Mouse (Mus musculus) layer of hippocampus, adult 2 months (tissue): Measurements from ENCODE around the gene Emcn. TPM values are rescaled to one million over a fixed set of nuclear protein-coding genes. Genes with fewer than 3 reads are reported as not detected.

Experiments
- DNase-seq, 2 experiments: peaks; one replicate each; pipeline ENCODE4 v3.0.0; 2022; ENCODE audit warnings: low spot score in 2 of 2
- H3K27ac ChIP-seq: fragments of 200-600 bp; 2 replicates; pipeline ENCODE4 v1.8.1; 2022
- H3K4me3 ChIP-seq: fragments of 200-600 bp; 2 replicates; pipeline ENCODE4 v1.8.1; 2022; ENCODE audit warnings: mild to moderate bottlenecking
- CTCF ChIP-seq: fragments of 200-600 bp; conservative IDR thresholded peaks from 2 replicates; pipeline ENCODE4 v1.8.1; 2022; ENCODE audit warnings: antibody characterized with exemption, mild to moderate bottlenecking, moderate library complexity
- total RNA-seq, 2 experiments: library from RNA; stranded (reverse); gene quantifications; 2 replicates each; pipeline ENCODE4 v1.2.3; 2021

Emcn gene
- total RNA-seq, 2 experiments from 2014 or later = 5.9 to 6.1 TPM

- peak in 1 of 2 experiments; percentile 37 for DNase-seq
Observed at GRCm38 (mm10) chr3:137335957-137336356, 4.9 kb upstream of the Emcn start.

GRCm38 (mm10) chr3:137343446-137343845, 2.6 kb downstream of the Emcn start:
- Histone ChIP-seq H3K27ac (no peak overlapping the region), H3K4me3 (no peak overlapping the region)
- TF ChIP-seq CTCF = no peak
- no peak for DNase-seq

More at GRCm38 (mm10) chr3:137335957-137336356, 4.9 kb upstream of the Emcn start:
- H3K4me3 ChIP-seq = no peak overlapping the region
- peak overlapping the region; percentile 83 for H3K27ac ChIP-seq
- no peak for TF ChIP-seq CTCF

GRCm38 (mm10) chr3:137351882-137352281, 11.0 kb downstream of the Emcn start:
- Histone ChIP-seq H3K27ac (0 out of 2 replicates have a peak overlapping the region, but pooled peaks have one; percentile 43), H3K4me3 (no peak overlapping the region)
- DNase-seq = peak in 1 of 2 experiments; percentile 13
- no peak for TF ChIP-seq CTCF

- no peak for DNase-seq
- no peak for TF ChIP-seq CTCF
- Histone ChIP-seq H3K27ac (no peak overlapping the region), H3K4me3 (no peak overlapping the region)
Observed at GRCm38 (mm10) chr3:137356697-137357096, 15.8 kb downstream of the Emcn start.

- no peak for DNase-seq
- no peak for TF ChIP-seq CTCF
- Histone ChIP-seq H3K27ac (peak overlapping the region; percentile 67), H3K4me3 (no peak overlapping the region)
Observed at GRCm38 (mm10) chr3:137367123-137367825, 26.4 kb downstream of the Emcn start.

- H3K4me3 ChIP-seq = no peak overlapping the region
- H3K27ac ChIP-seq = peak overlapping the region; percentile 67
- peak; percentile 8 to 42 for DNase-seq
- TF ChIP-seq CTCF = no peak
Observed at GRCm38 (mm10) chr3:137367826-137368325, 27.0 kb downstream of the Emcn start.

- DNase-seq = no peak
- H3K27ac ChIP-seq = peak overlapping the region; percentile 40; the same call in 1 of the 2 replicates
- H3K4me3 ChIP-seq = no peak overlapping the region
- no peak for TF ChIP-seq CTCF
Observed at GRCm38 (mm10) chr3:137372854-137373253, 32.0 kb downstream of the Emcn start.

GRCm38 (mm10) chr3:137382311-137382710, 41.4 kb downstream of the Emcn start:
- TF ChIP-seq CTCF = no peak
- DNase-seq = peak; percentile 25 to 36

GRCm38 (mm10) chr3:137395588-137395987, 54.7 kb downstream of the Emcn start:
- H3K27ac ChIP-seq = peak overlapping the region; percentile 79
- DNase-seq = peak in 1 of 2 experiments; percentile 14
- TF ChIP-seq CTCF = no peak
- H3K4me3 ChIP-seq = no peak overlapping the region

More at GRCm38 (mm10) chr3:137382311-137382710, 41.4 kb downstream of the Emcn start:
- Histone ChIP-seq H3K4me3 (no peak overlapping the region), H3K27ac (peak overlapping the region; percentile 64)

GRCm38 (mm10) chr3:137415451-137416086, 74.7 kb downstream of the Emcn start:
- no peak overlapping the region for H3K4me3 ChIP-seq
- TF ChIP-seq CTCF = no peak
- H3K27ac ChIP-seq = peak overlapping the region; percentile 81
- DNase-seq = peak; percentile 85 to 89

- TF ChIP-seq CTCF = peak; percentile 90
- DNase-seq = peak; percentile 43 to 59
- Histone ChIP-seq H3K27ac (peak overlapping the region; percentile 81), H3K4me3 (no peak overlapping the region)
Observed at GRCm38 (mm10) chr3:137418636-137419035, 77.8 kb downstream of the Emcn start.

GRCm38 (mm10) chr3:137429516-137429915, 88.6 kb downstream of the Emcn start:
- DNase-seq = peak in 1 of 2 experiments; percentile 20
- Histone ChIP-seq H3K27ac (peak overlapping the region; percentile 36), H3K4me3 (no peak overlapping the region)
- no peak for TF ChIP-seq CTCF

- no peak for DNase-seq
- H3K27ac ChIP-seq = no peak overlapping the region
- H3K4me3 ChIP-seq = no peak overlapping the region
- no peak for TF ChIP-seq CTCF
Observed at GRCm38 (mm10) chr3:137464902-137465629, 124.2 kb downstream of the Emcn start.
